In genomic region chr7:78144849-78145248, GRCm38 (mm10) we compare ENCODE assay signal across 29 mouse cellular contexts.
DNase-seq lines count a peak whose midpoint lies in the region; ATAC-seq lines count a peak whose summit lies in the region.
"Had no signal": no experiment of that assay in that cellular context is flagged by ENCODE, and none has a peak within 500 bp of the region (broad histone marks: within the 10 kb centered on the region; RNA-seq: fewer than 3 reads in every experiment).

No protein-coding gene starts in this region.

- whole genome bisulfite sequencing in forebrain, embryonic 12.5 days, result 78% methylated on average over 3 of the region's 3 CpGs
- WGBS in forebrain, embryonic 11.5 days, result 83% methylated on average over 3 of the region's 3 CpGs
- WGBS in hindbrain, embryonic 12.5 days, result 41% methylated on average over 3 of the region's 3 CpGs
- WGBS in hindbrain, embryonic 14.5 days, result 37% methylated on average over 3 of the region's 3 CpGs

- H3K27ac ChIP-seq in forebrain, embryonic 12.5 days, result no peak overlapping the region
- H3K27ac ChIP-seq in forebrain, embryonic 11.5 days (ENCODE audit: low read depth, low read length), result no peak overlapping the region
- H3K27ac ChIP-seq in hindbrain, embryonic 12.5 days, result no peak overlapping the region
- no peak overlapping the region for H3K27ac ChIP-seq in hindbrain, embryonic 14.5 days
- H3K27ac ChIP-seq: forebrain, embryonic 10.5 days; forebrain, embryonic 15.5 days; heart, adult 2 months; heart, embryonic 10.5 days; heart, embryonic 13.5 days; hindbrain, embryonic 15.5 days had no signal

- no peaks in the 10 kb centered on the region for H3K36me3 ChIP-seq in forebrain, embryonic 12.5 days (replicated peaks)
- H3K36me3 ChIP-seq in forebrain, embryonic 11.5 days (ENCODE audit: control insufficient read depth, insufficient read depth, low read length), result no peaks in the 10 kb centered on the region
- no peaks in the 10 kb centered on the region for H3K36me3 ChIP-seq in hindbrain, embryonic 12.5 days
- no peaks in the 10 kb centered on the region for H3K36me3 ChIP-seq in hindbrain, embryonic 14.5 days (replicated peaks; ENCODE audit: control insufficient read depth, insufficient read depth)
- H3K36me3 ChIP-seq: forebrain, embryonic 10.5 days; forebrain, embryonic 15.5 days; G1E; heart, embryonic 10.5 days; heart, embryonic 13.5 days; hindbrain, embryonic 15.5 days had no signal

- H3K4me2 ChIP-seq in forebrain, embryonic 12.5 days, result no peak overlapping the region
- no peak overlapping the region for H3K4me2 ChIP-seq in forebrain, embryonic 11.5 days (ENCODE audit: low read depth, low read length, severe bottlenecking)
- H3K4me2 ChIP-seq in hindbrain, embryonic 12.5 days (replicated peaks), result no peak overlapping the region
- H3K4me2 ChIP-seq in hindbrain, embryonic 14.5 days (replicated peaks), result no peak overlapping the region
- H3K4me2 ChIP-seq: forebrain, embryonic 15.5 days; heart, embryonic 13.5 days; hindbrain, embryonic 15.5 days had no signal

- H3K9ac ChIP-seq in forebrain, embryonic 12.5 days, result no peak overlapping the region
- no peak overlapping the region for H3K9ac ChIP-seq in forebrain, embryonic 11.5 days (ENCODE audit: low read length)
- H3K9ac ChIP-seq in hindbrain, embryonic 12.5 days, result no peak overlapping the region
- H3K9ac ChIP-seq in hindbrain, embryonic 14.5 days, result no peak overlapping the region
- H3K9ac ChIP-seq: forebrain, embryonic 15.5 days; heart, embryonic 13.5 days; hindbrain, embryonic 15.5 days had no signal

- no peaks in the 10 kb centered on the region for H3K9me3 ChIP-seq in forebrain, embryonic 12.5 days
- no peaks in the 10 kb centered on the region for H3K9me3 ChIP-seq in forebrain, embryonic 11.5 days (ENCODE audit: control insufficient read depth, low read length)
- H3K9me3 ChIP-seq in hindbrain, embryonic 12.5 days (replicated peaks), result no peaks in the 10 kb centered on the region
- H3K9me3 ChIP-seq in hindbrain, embryonic 14.5 days (ENCODE audit: control insufficient read depth, low read length), result no peaks in the 10 kb centered on the region
- H3K9me3 ChIP-seq: forebrain, embryonic 10.5 days; forebrain, embryonic 15.5 days; heart, embryonic 10.5 days; heart, embryonic 13.5 days; hindbrain, embryonic 15.5 days had no signal

- DNase-seq in forebrain, embryonic 11.5 days (ENCODE audit: low spot score), result no peak
- no peak for DNase-seq in hindbrain, embryonic 14.5 days (ENCODE audit: low spot score)
- peak; percentile 11 for DNase-seq in retina, embryonic 14.5 days (ENCODE audit: low spot score)
- no peak for DNase-seq in retina, postnatal 1 day
- DNase-seq: adrenal gland, postnatal 10 days; adrenal gland, postnatal 36 days; B cell, adult 2 months; cerebellum, adult 11 months; cerebellum, adult 2 months; cerebellum, adult 9-11 months; cerebellum, postnatal 25 days; embryo, embryonic 11 days; gastrocnemius, postnatal 36 days; heart, adult 2 months; heart, postnatal 14 days; heart, postnatal 4 days; kidney, adult 18-20 months had no signal

- no peaks in the 10 kb centered on the region for H3K27me3 ChIP-seq in forebrain, embryonic 12.5 days
- no peaks in the 10 kb centered on the region for H3K27me3 ChIP-seq in forebrain, embryonic 11.5 days (ENCODE audit: control insufficient read depth, insufficient read depth, low read length)
- no peaks in the 10 kb centered on the region for H3K27me3 ChIP-seq in hindbrain, embryonic 12.5 days
- H3K27me3 ChIP-seq in hindbrain, embryonic 14.5 days (ENCODE audit: control insufficient read depth, insufficient read depth, low read length), result no peaks in the 10 kb centered on the region
- H3K27me3 ChIP-seq: CH12.LX; forebrain, embryonic 15.5 days; heart, embryonic 13.5 days; hindbrain, embryonic 15.5 days; Patski had no signal

- no peak overlapping the region for H3K4me3 ChIP-seq in forebrain, embryonic 12.5 days (replicated peaks)
- no peak overlapping the region for H3K4me3 ChIP-seq in forebrain, embryonic 11.5 days (ENCODE audit: low read depth, low read length)
- no peak overlapping the region for H3K4me3 ChIP-seq in hindbrain, embryonic 12.5 days
- no peak overlapping the region for H3K4me3 ChIP-seq in hindbrain, embryonic 14.5 days (replicated peaks; ENCODE audit: low read length)
- H3K4me3 ChIP-seq: forebrain, embryonic 10.5 days; forebrain, embryonic 15.5 days; heart, adult 2 months; heart, embryonic 10.5 days; heart, embryonic 13.5 days; hindbrain, embryonic 15.5 days had no signal

- peak; percentile 51; the same call in 1 of the 2 replicates for ATAC-seq in forebrain, embryonic 12.5 days (ENCODE audit: low FRiP score)
- no peak for ATAC-seq in forebrain, embryonic 11.5 days (replicated peaks; ENCODE audit: low FRiP score)
- peak; percentile 52; the same call in 1 of the 2 replicates for ATAC-seq in hindbrain, embryonic 12.5 days (ENCODE audit: low FRiP score)
- no peak for ATAC-seq in hindbrain, embryonic 14.5 days (ENCODE audit: low FRiP score)
- ATAC-seq: forebrain, embryonic 15.5 days; inflammation-experienced regulatory T-cells, adult 6 months; intestine, embryonic 16.5 days; Patski had no signal

- 0 out of 2 replicates have a peak, but pooled peaks cover 3% of the 10 kb centered on the region for H3K4me1 ChIP-seq in forebrain, embryonic 12.5 days
- H3K4me1 ChIP-seq in forebrain, embryonic 11.5 days (replicated peaks; ENCODE audit: control insufficient read depth, insufficient read depth, low read length), result no peaks in the 10 kb centered on the region
- H3K4me1 ChIP-seq in hindbrain, embryonic 12.5 days, result 0 out of 2 replicates have a peak, but pooled peaks cover 2% of the 10 kb centered on the region
- H3K4me1 ChIP-seq in hindbrain, embryonic 14.5 days (replicated peaks; ENCODE audit: control insufficient read depth, insufficient read depth, low read length), result no peaks in the 10 kb centered on the region
- H3K4me1 ChIP-seq: forebrain, embryonic 10.5 days; forebrain, embryonic 15.5 days; heart, embryonic 10.5 days; heart, embryonic 13.5 days; hindbrain, embryonic 15.5 days had no signal

Comparison
In these comparisons a context has a peak if more than half of its experiments do, and no peak if none do; other contexts are left out.
1. ATAC-seq: peak in forebrain, embryonic 12.5 days (single experiment) and hindbrain, embryonic 12.5 days (single experiment); none in forebrain, embryonic 11.5 days (single experiment) and hindbrain, embryonic 14.5 days (single experiment).